ENCODE assay signal across 8 mouse cellular contexts in the genomic region with DNA sequence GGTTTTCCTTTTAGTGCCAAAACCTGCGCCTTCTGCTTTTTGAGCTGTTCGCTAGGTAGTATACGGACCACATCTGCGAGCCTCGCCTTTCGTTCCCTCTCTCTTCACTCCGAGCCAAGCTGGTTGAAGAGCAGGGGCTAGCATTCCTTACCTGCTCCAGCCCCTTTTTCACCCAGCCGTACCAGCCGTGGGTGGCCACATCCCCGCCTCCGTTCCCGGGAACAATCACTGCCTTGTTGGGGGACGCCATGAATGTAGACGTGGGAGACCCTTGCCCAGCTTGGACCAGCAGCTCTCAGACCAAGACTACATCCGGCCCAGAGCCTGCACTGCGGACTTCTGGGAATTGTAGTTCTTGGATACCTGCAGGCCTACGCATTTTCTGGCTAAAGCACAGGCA. TPM values are rescaled to one million over a fixed set of nuclear protein-coding genes. Genes with fewer than 3 reads are reported as not detected.
A peak's percentile ranks its signal among the peaks of the same experiment; 100 is the strongest.
DNase-seq lines count a peak whose midpoint lies in the region; ATAC-seq and TF ChIP-seq lines count a peak whose summit lies in the region.

A gene (minus strand): TSS at position 341 of the 400 bp plus-strand sequence.

- no peaks in the 10 kb centered on the region for H3K9me3 ChIP-seq in forebrain, postnatal 0 days (ENCODE audit: low read length)
- H3K9me3 ChIP-seq in liver, embryonic 16.5 days (replicated peaks; ENCODE audit: control insufficient read depth, low read length), result no peaks in the 10 kb centered on the region
- H3K9me3 ChIP-seq in neural tube, embryonic 12.5 days, result no peaks in the 10 kb centered on the region

- H3K4me2 ChIP-seq in forebrain, postnatal 0 days (ENCODE audit: low read depth), result peak within 1 kb of the TSS; percentile 54
- H3K4me2 ChIP-seq in liver, embryonic 16.5 days (ENCODE audit: low read depth, low read length), result peak within 1 kb of the TSS; percentile 66
- H3K4me2 ChIP-seq in neural tube, embryonic 12.5 days (replicated peaks), result peak within 1 kb of the TSS; percentile 64

- H3K27ac ChIP-seq in cerebellum, adult 2 months (ENCODE audit: insufficient read depth, low read length), result peak within 1 kb of the TSS; percentile 17
- H3K27ac ChIP-seq in forebrain, postnatal 0 days (ENCODE audit: low read depth, low read length), result peak within 1 kb of the TSS; percentile 71
- no peak within 1 kb of the TSS for H3K27ac ChIP-seq in liver, embryonic 16.5 days (ENCODE audit: low read length)
- H3K27ac ChIP-seq in neural tube, embryonic 12.5 days, result no peak within 1 kb of the TSS; the same call in 1 of the 2 replicates

- H3K27me3 ChIP-seq in cerebellum, adult 2 months (ENCODE audit: control insufficient read depth, insufficient read depth, low read length), result no peaks in the 10 kb centered on the region
- H3K27me3 ChIP-seq in forebrain, postnatal 0 days (ENCODE audit: insufficient read depth, low read length), result no peaks in the 10 kb centered on the region
- H3K27me3 ChIP-seq in liver, embryonic 16.5 days (ENCODE audit: control insufficient read depth, insufficient read depth, low read depth, low read length), result no peaks in the 10 kb centered on the region
- no peaks in the 10 kb centered on the region for H3K27me3 ChIP-seq in neural tube, embryonic 12.5 days (replicated peaks)

- DNase-seq in MN1 (ENCODE audit: low spot score), result peak; percentile 69
- DNase-seq in cerebellum, adult 2 months, result peak; percentile 72 to 76
- peak; percentile 81 for DNase-seq in forebrain, postnatal 0 days
- DNase-seq in heart, postnatal 36 days, result peak; percentile 53 to 64
- DNase-seq in layer of hippocampus, adult 11-12 months (ENCODE audit: low spot score), result peak; percentile 75
- DNase-seq in testis, postnatal 10 days (ENCODE audit: low spot score), result peak; percentile 63

- ATAC-seq in forebrain, postnatal 0 days, result peak; percentile 97
- peak; percentile 72 for ATAC-seq in liver, embryonic 16.5 days (ENCODE audit: low read depth)
- ATAC-seq in neural tube, embryonic 12.5 days (ENCODE audit: low FRiP score, low read depth), result peak; percentile 98

- H3K9ac ChIP-seq in forebrain, postnatal 0 days, result peak within 1 kb of the TSS; percentile 77
- H3K9ac ChIP-seq in liver, embryonic 16.5 days (ENCODE audit: low read depth, low read length), result peak within 1 kb of the TSS; percentile 68
- H3K9ac ChIP-seq in neural tube, embryonic 12.5 days, result peak within 1 kb of the TSS; percentile 73

- TF ChIP-seq POLR2A in cerebellum, adult 2 months (IDR thresholded peaks at IDR 0.05; ENCODE audit: borderline replicate concordance, insufficient read depth, low read length), result peak; percentile 75; the same call in 1 of the 2 replicates

- H3K36me3 ChIP-seq in forebrain, postnatal 0 days (ENCODE audit: insufficient read depth), result peaks cover 8% of the 10 kb centered on the region; the same call in 1 of the 2 replicates
- H3K36me3 ChIP-seq in liver, embryonic 16.5 days (ENCODE audit: control insufficient read depth, insufficient read depth), result no peaks in the 10 kb centered on the region
- peaks cover 20% of the 10 kb centered on the region for H3K36me3 ChIP-seq in neural tube, embryonic 12.5 days

- peak within 1 kb of the TSS; percentile 78 for H3K4me3 ChIP-seq in cerebellum, adult 2 months (replicated peaks; ENCODE audit: insufficient read depth, low read depth, low read length)
- peak within 1 kb of the TSS; percentile 60 for H3K4me3 ChIP-seq in forebrain, postnatal 0 days (ENCODE audit: low read depth, low read length)
- H3K4me3 ChIP-seq in liver, embryonic 16.5 days (ENCODE audit: low read depth, low read length), result peak within 1 kb of the TSS; percentile 73
- H3K4me3 ChIP-seq in neural tube, embryonic 12.5 days, result peak within 1 kb of the TSS; percentile 67

- no peaks in the 10 kb centered on the region; the same call in 1 of the 2 replicates for H3K4me1 ChIP-seq in cerebellum, adult 2 months (ENCODE audit: control insufficient read depth, insufficient read depth, low read length)
- peaks cover 7% of the 10 kb centered on the region for H3K4me1 ChIP-seq in forebrain, postnatal 0 days (ENCODE audit: insufficient read depth)
- peaks cover 4% of the 10 kb centered on the region for H3K4me1 ChIP-seq in liver, embryonic 16.5 days (ENCODE audit: control insufficient read depth, low read depth, low read length)
- H3K4me1 ChIP-seq in neural tube, embryonic 12.5 days, result no peaks in the 10 kb centered on the region; the same call in 1 of the 2 replicates

- WGBS in cerebellum, adult 2 months, result under 1% methylated on average over 17 of the region's 17 CpGs
- 0% methylated on average over 17 of the region's 17 CpGs for WGBS in forebrain, postnatal 0 days
- 2% methylated on average over 17 of the region's 17 CpGs for WGBS in liver, embryonic 16.5 days (ENCODE audit: insufficient replicate concordance)
- under 1% methylated on average over 17 of the region's 17 CpGs for WGBS in neural tube, embryonic 12.5 days

- intact Hi-C loops in heart, postnatal 36 days (cut with DNase I), result loop anchor here (2.0 to 5.0 kb wide), 3 partner anchors 22 to 93 kb away; a partner anchor contains a TSS

- no peak for TF ChIP-seq CTCF in cerebellum, adult 2 months (IDR thresholded peaks at IDR 0.05; ENCODE audit: borderline replicate concordance, insufficient read depth, low read depth, low read length)
- no peak for TF ChIP-seq CTCF in forebrain, postnatal 0 days (IDR thresholded peaks at IDR 0.05; ENCODE audit: low read depth)

RNA-seq across cellular contexts. Expression of the gene that starts here (rescaled TPM):
- 30.1 and 30.2 TPM in 2 replicates for polyA plus RNA-seq in cerebellum, adult 2 months (2012; rRNA removed)
- 20.7 and 21.6 TPM in 2 replicates for total RNA-seq in forebrain, postnatal 0 days (2014; rRNA removed)
- 30.3 and 38.0 TPM in 2 replicates for polyA plus RNA-seq in forebrain, postnatal 0 days (2015; fragmentation: Nextera tagmentation; extraction: Ambion mirVana)
- 10 to 100 TPM; 13.0 to 13.3 TPM for total RNA-seq in heart, postnatal 36 days (2021)
- polyA plus RNA-seq in liver, embryonic 16.5 days (2015; fragmentation: Nextera tagmentation; extraction: Ambion mirVana), result 9.7 and 11.1 TPM in 2 replicates
- 53.9 and 58.0 TPM in 2 replicates for polyA plus RNA-seq in neural tube, embryonic 12.5 days (2016; fragmentation: Nextera tagmentation; extraction: Ambion mirVana)

Comparison
In these comparisons a context has a peak if more than half of its experiments do, and no peak if none do; other contexts are left out.
1. H3K27ac ChIP-seq: peak in cerebellum, adult 2 months (single experiment) and forebrain, postnatal 0 days (single experiment); none in liver, embryonic 16.5 days (single experiment) and neural tube, embryonic 12.5 days (single experiment).
2. Peak in every context shown above with its lines, with median percentiles within 50 percentile points of each other: DNase-seq, H3K4me3 ChIP-seq, ATAC-seq, H3K4me2 ChIP-seq and H3K9ac ChIP-seq.